Mouse (Mus musculus) left cerebral cortex, postnatal 36 days (tissue): ENCODE measurements around the gene Bsnd. TPM values are rescaled to one million over a fixed set of nuclear protein-coding genes. Genes with fewer than 3 reads are reported as not detected.

Experiments used
- DNase-seq, 2 experiments: peaks; one replicate each; pipeline ENCODE4 v3.0.0; 2021 to 2022; ENCODE audit warnings: low spot score in 2 of 2, mixed read lengths in 1 of 2
- intact Hi-C: fragments of 180-260 bp; cut with DNase I; formaldehyde crosslinking; loops from one replicate; pipeline ENCODE4 v1.15.1; 2025
- total RNA-seq, 2 experiments: library from RNA; stranded (reverse); gene quantifications; 2 replicates each; pipeline ENCODE4 v1.2.3; 2021

Bsnd gene
- not detected for total RNA-seq

- intact Hi-C loops, result no loop called here
- no peak for DNase-seq
Measured at GRCm38 (mm10) chr4:106492116-106492515, at the start of gene Bsnd. TSS of gene Bsnd (minus strand) at chr4:106492283.

DNA sequence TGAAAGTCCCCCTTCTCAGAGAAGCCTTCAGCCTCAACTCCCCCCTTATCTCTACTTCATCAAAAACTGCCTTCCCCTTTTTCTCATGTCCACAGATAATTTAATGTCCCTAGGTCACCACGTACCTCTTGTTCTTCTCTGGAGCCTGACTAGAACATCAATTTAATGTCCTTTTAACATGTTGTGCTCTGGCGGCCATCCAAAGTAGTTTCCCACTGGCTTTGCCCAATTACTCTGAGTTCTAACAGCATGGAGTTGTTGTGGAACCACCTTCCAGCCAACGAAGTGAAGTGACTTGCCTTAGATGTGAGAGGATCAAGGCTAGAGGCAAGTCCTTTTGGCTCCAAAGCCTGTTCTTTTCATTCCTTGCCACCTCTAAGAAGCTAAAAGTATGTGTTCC lies 49.4 kb upstream of the Bsnd start:
- no peak for DNase-seq
- intact Hi-C loops, result no loop called here

GRCm38 (mm10) chr4:106539756-106540155 lies 47.7 kb upstream of the Bsnd start:
- intact Hi-C loops, result no loop called here
- no peak for DNase-seq

GRCm38 (mm10) chr4:106534256-106534655 lies 42.2 kb upstream of the Bsnd start:
- DNase-seq, result no peak
- intact Hi-C loops, result no loop called here

DNA sequence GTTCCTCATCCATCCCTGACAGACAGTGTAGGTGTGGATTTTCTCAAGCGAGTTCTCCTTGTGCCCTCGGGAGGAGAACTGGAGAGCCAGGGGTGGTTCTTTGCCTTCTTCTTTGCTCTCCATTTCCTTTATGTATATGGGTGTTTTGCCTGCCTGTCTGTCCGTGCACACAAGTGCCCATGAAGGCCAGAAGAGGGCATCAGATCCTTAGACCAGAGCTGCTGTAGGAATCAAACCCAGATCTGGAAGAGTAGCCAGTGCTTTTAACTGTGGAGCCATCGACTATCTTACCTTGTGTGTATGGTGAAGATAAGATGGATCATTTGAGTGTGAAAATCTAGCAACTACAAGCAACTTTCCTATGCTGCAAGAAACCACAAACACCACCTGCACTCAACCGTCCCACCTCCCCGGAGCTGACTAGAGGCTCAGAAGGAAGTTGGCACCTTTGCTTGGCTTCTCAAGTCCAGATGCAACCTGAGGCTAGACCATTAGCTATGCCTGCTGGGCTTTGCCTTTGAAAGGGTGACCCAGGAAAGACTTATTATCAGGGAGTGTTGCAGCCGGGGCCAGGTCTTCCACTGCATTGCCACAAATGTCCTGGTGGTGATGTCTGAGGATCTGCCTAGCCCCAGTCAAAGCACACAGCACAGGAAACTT lies 41.5 kb upstream of the Bsnd start:
- intact Hi-C loops, result no loop called here
- DNase-seq, result no peak

GRCm38 (mm10) chr4:106530113-106530482 lies 38.0 kb upstream of the Bsnd start:
- DNase-seq, result no peak
- intact Hi-C loops, result no loop called here

DNA sequence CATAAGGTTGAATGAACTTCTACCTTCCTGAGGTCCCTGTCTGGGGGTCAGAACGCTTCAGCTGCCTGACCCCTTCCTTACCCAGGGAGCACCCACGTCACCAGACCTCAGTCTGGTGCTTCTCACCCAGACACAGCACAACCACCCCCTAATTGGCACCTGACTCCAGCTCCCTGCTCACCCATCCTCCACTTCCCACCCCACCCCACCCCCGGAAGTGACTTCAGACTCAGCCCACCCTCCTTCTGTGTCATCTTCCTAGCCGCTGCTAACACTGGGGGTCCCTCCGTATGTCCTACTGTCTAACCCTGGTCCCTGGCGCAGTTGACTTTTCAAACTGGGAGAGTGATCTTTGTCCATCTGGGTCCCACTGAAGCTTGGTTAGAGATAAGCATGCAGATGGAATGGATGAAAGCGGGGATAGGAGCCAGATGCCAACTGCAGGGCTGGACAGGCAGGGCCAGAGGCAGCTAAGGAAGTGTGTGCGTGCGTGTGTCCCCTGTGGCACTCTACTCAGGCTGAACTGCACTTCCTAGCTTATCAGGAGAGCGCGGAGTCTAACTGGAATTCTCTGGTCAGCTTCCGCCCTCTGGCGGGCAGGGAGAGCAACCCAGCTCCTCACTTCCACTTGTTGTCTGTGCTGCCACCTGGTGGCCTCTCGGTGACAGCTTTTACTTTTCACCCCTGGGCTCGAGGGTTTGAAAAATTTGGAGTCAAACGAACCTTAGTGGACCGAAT lies 37.5 kb upstream of the Bsnd start:
- intact Hi-C loops, result loop anchor here (1.0 kb wide), 1 partner anchor 55 kb away; no protein-coding TSS in a partner anchor

GRCm38 (mm10) chr4:106527856-106528547 lies 35.9 kb upstream of the Bsnd start:
- DNase-seq, result peak in 1 of 2 experiments; percentile 35
- intact Hi-C loops, result no loop called here

More for the DNA sequence above, 37.5 kb upstream of the Bsnd start:
- peak; percentile 88 to 91 for DNase-seq

DNA sequence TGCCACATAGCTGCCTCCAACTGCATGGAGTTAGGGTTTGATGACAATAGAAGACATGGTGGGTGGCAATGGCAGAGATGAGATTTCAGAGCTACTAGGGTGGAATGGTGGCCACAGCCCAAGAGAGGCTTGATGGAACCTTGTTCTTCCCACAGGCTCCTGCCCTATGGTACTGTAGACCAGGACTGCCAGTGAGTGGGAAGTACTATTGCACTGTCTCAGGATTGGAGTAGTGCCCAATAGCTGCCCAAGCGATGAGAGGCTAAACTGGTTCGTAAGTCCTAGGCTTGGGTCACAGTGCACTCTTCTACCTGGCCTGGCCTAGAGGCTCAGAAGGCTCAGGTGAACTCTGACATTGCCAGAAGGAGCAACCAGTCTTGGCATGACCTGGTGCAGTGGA lies 32.9 kb upstream of the Bsnd start:
- no peak for DNase-seq
- intact Hi-C loops, result no loop called here

DNA sequence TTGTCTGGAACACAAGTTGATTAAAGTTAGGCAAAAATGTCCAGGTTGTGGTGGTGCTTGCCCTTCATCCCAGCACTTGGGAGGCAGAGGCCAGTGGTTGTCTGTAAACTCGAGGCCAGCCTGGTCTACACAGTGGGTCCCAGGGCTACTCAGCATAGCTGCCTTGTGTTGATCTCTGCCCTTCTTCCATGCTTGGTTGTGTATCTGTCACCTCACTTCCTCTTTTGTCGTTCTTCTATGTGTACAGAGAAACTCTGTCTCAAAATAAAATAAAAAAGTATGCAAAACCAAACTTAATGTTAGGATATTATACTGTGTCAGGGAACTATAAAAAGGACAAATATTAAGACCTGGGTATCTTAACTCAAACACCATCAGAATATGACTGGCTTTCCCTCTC lies 32.0 kb upstream of the Bsnd start:
- no peak for DNase-seq

DNA sequence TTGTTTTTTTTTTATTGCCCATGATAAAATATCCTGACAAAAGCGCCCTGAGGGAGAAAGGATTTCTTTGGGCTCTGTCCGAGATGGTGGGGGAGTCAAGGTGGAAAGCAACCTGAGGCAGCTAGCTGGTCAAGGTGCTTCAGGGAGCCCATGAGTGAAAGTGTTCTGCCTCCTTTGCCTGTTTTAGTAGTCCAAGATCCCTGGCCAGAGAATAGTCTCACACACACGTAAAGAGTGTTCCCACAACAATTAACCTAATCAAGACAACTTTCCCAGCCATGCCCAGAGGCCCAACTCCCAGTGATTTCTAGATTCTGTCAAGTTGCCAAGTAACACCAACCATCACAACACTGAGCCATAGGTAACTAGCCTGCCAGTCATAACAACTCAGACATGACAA lies 30.5 kb upstream of the Bsnd start:
- intact Hi-C loops, result no loop called here

More for the DNA sequence above, 32.0 kb upstream of the Bsnd start:
- intact Hi-C loops, result no loop called here

GRCm38 (mm10) chr4:106514606-106515005 lies 22.5 kb upstream of the Bsnd start:
- no peak for DNase-seq
- intact Hi-C loops, result no loop called here

More for the DNA sequence above, 30.5 kb upstream of the Bsnd start:
- DNase-seq, result no peak

DNA sequence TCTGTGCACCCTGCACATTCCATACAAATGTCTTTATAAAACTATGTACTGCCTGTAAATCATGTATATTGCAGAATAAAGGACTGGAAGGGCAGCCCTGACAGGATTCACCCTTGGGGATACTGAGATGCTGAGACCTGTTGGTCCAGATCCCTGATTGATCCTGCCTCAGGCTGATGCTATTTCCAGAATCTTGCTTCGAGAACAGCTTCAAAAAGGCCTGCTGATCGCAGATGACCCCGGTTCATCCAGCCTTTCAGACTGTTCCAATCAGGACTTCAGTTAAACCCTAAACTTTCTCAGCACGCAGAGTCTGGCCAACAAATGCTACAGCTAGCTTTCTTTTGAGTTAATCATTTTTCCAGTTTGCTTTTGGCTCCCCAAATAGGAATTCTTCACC lies 17.8 kb upstream of the Bsnd start:
- no peak for DNase-seq
- intact Hi-C loops, result no loop called here

DNA sequence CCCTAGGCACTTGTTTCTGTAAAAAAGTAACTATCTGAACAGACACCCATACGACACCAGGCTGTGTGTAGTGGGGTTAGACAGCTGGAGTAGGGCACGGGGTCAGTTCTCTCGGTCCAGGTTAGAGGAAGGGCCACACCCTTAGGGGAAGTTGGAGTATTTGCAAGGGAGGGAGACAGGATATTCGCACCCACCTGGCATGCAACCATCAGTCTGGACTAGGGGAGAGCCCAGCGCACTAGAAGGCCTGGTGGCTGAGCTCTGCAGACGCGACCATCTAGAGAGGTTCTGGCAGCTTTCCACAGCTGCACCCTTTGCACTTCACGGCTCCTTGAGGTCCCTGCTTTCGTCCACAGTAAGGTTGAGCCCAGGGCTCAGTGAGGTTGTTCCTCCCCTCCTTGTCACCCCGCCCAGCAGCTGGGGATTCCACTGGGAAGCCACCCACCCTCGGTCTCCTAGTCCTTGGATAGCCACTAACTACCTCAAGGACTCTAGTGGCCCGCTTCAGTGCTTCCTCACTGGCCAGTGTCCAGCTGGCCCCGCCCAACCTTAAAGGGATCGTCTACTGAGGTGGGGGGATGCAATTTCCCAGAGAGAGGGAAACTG lies 13.5 kb upstream of the Bsnd start:
- no peak for DNase-seq

GRCm38 (mm10) chr4:106503578-106503977 lies 11.5 kb upstream of the Bsnd start:
- DNase-seq, result no peak
- intact Hi-C loops, result no loop called here

More for the DNA sequence above, 13.5 kb upstream of the Bsnd start:
- intact Hi-C loops, result no loop called here

DNA sequence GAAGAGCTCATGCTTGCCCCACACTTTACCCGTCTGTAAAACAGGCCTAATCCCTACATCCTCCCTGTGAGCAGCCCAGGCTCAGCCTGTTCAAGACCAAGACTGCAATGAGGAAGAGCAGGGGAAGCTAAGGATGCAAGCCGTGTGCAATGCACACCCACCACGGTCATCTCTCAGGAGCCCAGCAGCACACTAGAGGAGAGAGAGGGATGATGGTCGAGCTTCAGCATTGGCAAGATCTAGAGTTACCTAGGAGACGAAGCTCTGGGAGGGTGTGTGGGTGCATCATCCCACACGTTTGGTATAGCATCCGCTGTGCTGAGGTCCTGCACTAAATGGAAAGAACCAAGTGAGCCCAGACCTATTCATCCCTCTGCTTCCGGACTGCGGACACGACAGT lies 8.0 kb upstream of the Bsnd start:
- intact Hi-C loops, result no loop called here

DNA sequence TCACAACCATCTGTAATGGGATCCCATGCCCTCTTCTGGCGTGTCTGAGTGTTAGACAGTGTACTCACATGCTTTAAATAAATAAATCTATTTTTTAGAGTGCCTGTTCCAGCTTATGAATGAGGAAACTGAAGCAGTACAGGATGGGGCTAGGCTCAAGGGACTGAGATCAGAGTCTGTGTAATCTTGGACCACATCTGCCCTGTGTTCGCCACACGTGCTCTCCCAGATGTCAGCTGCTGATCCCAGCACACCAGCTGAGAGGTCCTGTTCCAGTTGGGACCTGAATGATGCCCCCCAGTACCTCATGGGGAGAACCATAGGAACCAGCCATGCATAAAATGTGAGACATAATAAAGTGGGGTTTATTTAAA lies 6.4 kb upstream of the Bsnd start:
- intact Hi-C loops, result no loop called here
- no peak for DNase-seq

More for the DNA sequence above, 8.0 kb upstream of the Bsnd start:
- peak; percentile 33 to 48 for DNase-seq

- no peak for DNase-seq
- intact Hi-C loops, result no loop called here
Measured at GRCm38 (mm10) chr4:106497776-106498470, 5.8 kb upstream of the Bsnd start.

DNA sequence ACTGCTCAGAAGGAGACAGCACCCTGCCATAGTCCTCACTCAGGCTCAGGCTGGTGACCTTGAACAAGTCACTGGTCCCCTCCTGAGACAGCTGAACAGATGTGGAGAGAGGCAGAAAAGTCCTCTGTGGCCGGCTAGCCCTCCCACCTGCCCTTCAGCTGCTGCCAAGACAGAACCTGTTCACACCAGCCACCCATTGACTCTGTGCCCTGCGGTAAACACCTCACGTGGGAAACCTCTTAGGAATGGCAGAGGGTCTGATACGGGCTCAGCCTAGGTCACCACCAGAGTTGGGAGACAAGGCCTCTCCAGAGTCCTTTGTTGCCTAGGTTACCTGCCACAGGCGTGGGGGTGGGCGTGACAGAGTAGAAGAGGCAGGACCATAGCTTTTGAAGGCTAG lies 4.8 kb upstream of the Bsnd start:
- no peak for DNase-seq
- intact Hi-C loops, result no loop called here

GRCm38 (mm10) chr4:106493639-106494038 lies 1.6 kb upstream of the Bsnd start:
- intact Hi-C loops, result no loop called here
- no peak for DNase-seq
